Mouse (Mus musculus) embryonic fibroblast, embryonic 13.5 days (primary cell): ENCODE results near the gene Ampd2. TPM values are rescaled to one million over a fixed set of nuclear protein-coding genes. Genes with fewer than 3 reads are reported as not detected.

Experiments used
- H3K27ac ChIP-seq: 2 replicates; pipeline ENCODE4 v1.5.1; 2012; ENCODE audit warnings: low read length, control low read depth, inconsistent platforms; ENCODE audit not compliant: insufficient read depth
- H3K4me1 ChIP-seq: 2 replicates; pipeline ENCODE4 v1.6.1; 2011; ENCODE audit warnings: low read length; ENCODE audit not compliant: control insufficient read depth, insufficient read depth
- H3K4me3 ChIP-seq: 2 replicates; pipeline ENCODE4 v1.5.1; 2011; ENCODE audit warnings: mild to moderate bottlenecking, control low read depth, low read length; ENCODE audit not compliant: insufficient read depth
- CTCF ChIP-seq: IDR thresholded peaks from 2 replicates; pipeline ENCODE4 v1.5.1; 2011; ENCODE audit warnings: mild to moderate bottlenecking, control low read depth, low read length, moderate library complexity, borderline replicate concordance; ENCODE audit not compliant: insufficient read depth
- POLR2A ChIP-seq: IDR thresholded peaks from 2 replicates; pipeline ENCODE4 v1.6.1; 2011; ENCODE audit warnings: low read depth, mild to moderate bottlenecking, control low read depth, low read length, moderate library complexity
- polyA plus RNA-seq: library from polyadenylated mRNA; stranded (reverse); fragments of >200 nt; gene quantifications from 2 replicates; pipeline ENCODE4 v1.2.4, GENCODE M21; 2011; ENCODE audit warnings: low read depth; ENCODE audit not compliant: missing spikeins, insufficient read length

Gene Ampd2
- polyA plus RNA-seq, 1 experiment = 48.3 TPM

- Histone ChIP-seq H3K4me3 (no peak overlapping the region), H3K27ac (no peak overlapping the region), H3K4me1 (no peaks in the 10 kb centered on the region; the same call in 1 of the 2 replicates)
- no peak for TF ChIP-seq CTCF
- TF ChIP-seq POLR2A = no peak
Observed at GRCm38 (mm10) chr3:108123242-108123641, 36.8 kb upstream of the Ampd2 start.

GRCm38 (mm10) chr3:108121101-108121500 lies 34.6 kb upstream of the Ampd2 start:
- H3K4me3 ChIP-seq = no peak overlapping the region
- TF ChIP-seq CTCF (no peak), POLR2A (no peak)

GRCm38 (mm10) chr3:108117465-108117864 lies 31.0 kb upstream of the Ampd2 start:
- Histone ChIP-seq H3K4me1 (no peaks in the 10 kb centered on the region), H3K27ac (no peak overlapping the region), H3K4me3 (no peak overlapping the region)
- no peak for TF ChIP-seq POLR2A
- TF ChIP-seq CTCF = no peak

More at GRCm38 (mm10) chr3:108121101-108121500, 34.6 kb upstream of the Ampd2 start:
- no peaks in the 10 kb centered on the region for H3K4me1 ChIP-seq
- H3K27ac ChIP-seq = no peak overlapping the region

- Histone ChIP-seq H3K27ac (no peak overlapping the region), H3K4me1 (no peaks in the 10 kb centered on the region), H3K4me3 (no peak overlapping the region)
- TF ChIP-seq CTCF = no peak
- TF ChIP-seq POLR2A = no peak
Observed at GRCm38 (mm10) chr3:108113591-108114289, 27.3 kb upstream of the Ampd2 start.

- TF ChIP-seq POLR2A (no peak), CTCF (no peak)
- Histone ChIP-seq H3K27ac (no peak overlapping the region), H3K4me1 (no peaks in the 10 kb centered on the region), H3K4me3 (no peak overlapping the region)
Observed at GRCm38 (mm10) chr3:108112666-108113065, 26.2 kb upstream of the Ampd2 start.

- Histone ChIP-seq H3K4me1 (no peaks in the 10 kb centered on the region), H3K4me3 (no peak overlapping the region), H3K27ac (no peak overlapping the region)
- TF ChIP-seq POLR2A (no peak), CTCF (no peak)
Observed at GRCm38 (mm10) chr3:108112246-108112645, 25.8 kb upstream of the Ampd2 start.

- no peak for TF ChIP-seq POLR2A
- Histone ChIP-seq H3K27ac (no peak overlapping the region), H3K4me1 (no peaks in the 10 kb centered on the region), H3K4me3 (no peak overlapping the region)
Observed at GRCm38 (mm10) chr3:108111320-108111719, 24.9 kb upstream of the Ampd2 start.

GRCm38 (mm10) chr3:108105281-108105680 lies 18.8 kb upstream of the Ampd2 start:
- Histone ChIP-seq H3K4me1 (no peaks in the 10 kb centered on the region), H3K4me3 (no peak overlapping the region), H3K27ac (no peak overlapping the region)
- TF ChIP-seq POLR2A (no peak), CTCF (no peak)

GRCm38 (mm10) chr3:108102075-108102474 lies 15.6 kb upstream of the Ampd2 start:
- no peak for TF ChIP-seq CTCF
- TF ChIP-seq POLR2A = no peak
- Histone ChIP-seq H3K4me1 (no peaks in the 10 kb centered on the region), H3K27ac (no peak overlapping the region), H3K4me3 (no peak overlapping the region)

GRCm38 (mm10) chr3:108101594-108101993 lies 15.1 kb upstream of the Ampd2 start:
- Histone ChIP-seq H3K4me1 (0 out of 2 replicates have a peak, but pooled peaks cover 2% of the 10 kb centered on the region), H3K4me3 (no peak overlapping the region), H3K27ac (no peak overlapping the region)
- TF ChIP-seq POLR2A (no peak), CTCF (no peak)
